Mouse (Mus musculus): ENCODE measurements at regions not wholly inside any gene's neighbourhood (a gene's known extent, or its start where the extent isn't known, plus 50 kb on each side); places are given as distances from the start of the nearest gene placed in this dataset.

- Histone ChIP-seq H3K36me3 (ENCODE audit: control insufficient read depth, insufficient read depth, low read length) (no peaks in the 10 kb centered on the region), H3K27ac (replicated peaks) (no peak overlapping the region), H3K9ac (ENCODE audit: low read length) (no peak overlapping the region), H3K4me1 (replicated peaks; ENCODE audit: control insufficient read depth, insufficient read depth) (no peaks in the 10 kb centered on the region; the same call in 1 of the 2 replicates), H3K9me3 (ENCODE audit: control insufficient read depth, low read length) (no peaks in the 10 kb centered on the region), H3K4me2 (replicated peaks; ENCODE audit: low read depth) (no peak overlapping the region), H3K27me3 (ENCODE audit: control insufficient read depth, insufficient read depth, low read length) (no peaks in the 10 kb centered on the region), H3K4me3 (ENCODE audit: low read depth, low read length) (no peak overlapping the region)
- TF ChIP-seq CTCF (IDR thresholded peaks at IDR 0.05; ENCODE audit: low read depth): no peak
- TF ChIP-seq EP300 (optimal IDR thresholded peaks at IDR 0.05): no peak
- 38% methylated on average over 3 of the region's 3 CpGs for WGBS
- no peak for ATAC-seq (ENCODE audit: low FRiP score, low TSS enrichment)
- DNase-seq (ENCODE audit: low spot score): no peak
Observed at GRCm38 (mm10) chr2:117747136-117747535, 364.5 kb upstream of the Thbs1 start.

DNA sequence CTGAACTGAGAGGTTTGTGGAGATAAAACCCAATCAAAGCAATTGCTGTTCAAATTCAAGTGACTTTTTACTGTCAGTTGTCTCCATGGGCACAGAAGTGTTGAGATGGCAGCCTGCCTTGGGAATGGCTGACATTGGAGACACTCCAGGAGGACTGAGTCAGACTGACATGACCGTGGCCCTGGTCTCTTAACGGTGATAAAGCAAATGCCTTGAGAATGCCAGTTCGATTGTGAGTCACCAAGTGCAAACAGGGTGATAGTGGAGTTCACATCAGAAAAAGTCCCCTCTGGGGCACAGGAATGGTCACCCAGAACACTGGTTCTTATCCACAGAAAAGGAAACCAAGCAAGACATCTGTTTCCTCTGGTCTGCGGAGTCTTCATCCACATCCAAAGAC is 362.8 kb upstream of the Thbs1 start:
- Histone ChIP-seq H3K4me1 (replicated peaks; ENCODE audit: control insufficient read depth, insufficient read depth) (no peaks in the 10 kb centered on the region; the same call in 1 of the 2 replicates), H3K9ac (ENCODE audit: low read length) (no peak overlapping the region), H3K4me3 (ENCODE audit: low read depth, low read length) (no peak overlapping the region), H3K4me2 (replicated peaks; ENCODE audit: low read depth) (no peak overlapping the region), H3K27ac (replicated peaks) (no peak overlapping the region), H3K27me3 (ENCODE audit: control insufficient read depth, insufficient read depth, low read length) (no peaks in the 10 kb centered on the region), H3K9me3 (ENCODE audit: control insufficient read depth, low read length) (no peaks in the 10 kb centered on the region), H3K36me3 (ENCODE audit: control insufficient read depth, insufficient read depth, low read length) (no peaks in the 10 kb centered on the region)
- ATAC-seq (ENCODE audit: low FRiP score, low TSS enrichment) (no peak), DNase-seq (ENCODE audit: low spot score) (no peak)
- WGBS: 58% methylated on average over 4 of the region's 4 CpGs
- no peak for TF ChIP-seq EP300 (optimal IDR thresholded peaks at IDR 0.05)
- no peak for TF ChIP-seq CTCF (IDR thresholded peaks at IDR 0.05; ENCODE audit: low read depth)

- ATAC-seq (ENCODE audit: low FRiP score, low TSS enrichment): no peak
- Histone ChIP-seq H3K27ac (replicated peaks) (no peak overlapping the region), H3K9me3 (ENCODE audit: control insufficient read depth, low read length) (no peaks in the 10 kb centered on the region), H3K9ac (ENCODE audit: low read length) (no peak overlapping the region), H3K27me3 (ENCODE audit: control insufficient read depth, insufficient read depth, low read length) (no peaks in the 10 kb centered on the region), H3K4me1 (replicated peaks; ENCODE audit: control insufficient read depth, insufficient read depth) (no peaks in the 10 kb centered on the region), H3K36me3 (ENCODE audit: control insufficient read depth, insufficient read depth, low read length) (no peaks in the 10 kb centered on the region), H3K4me3 (ENCODE audit: low read depth, low read length) (no peak overlapping the region), H3K4me2 (replicated peaks; ENCODE audit: low read depth) (no peak overlapping the region)
- WGBS: 33% methylated on average over 1 of the region's 1 CpGs
- TF ChIP-seq CTCF (IDR thresholded peaks at IDR 0.05; ENCODE audit: low read depth) (no peak), EP300 (optimal IDR thresholded peaks at IDR 0.05) (no peak)
- no peak for DNase-seq (ENCODE audit: low spot score)
Observed at GRCm38 (mm10) chr2:117759491-117760013, 352.1 kb upstream of the Thbs1 start.

- no peaks in the 10 kb centered on the region for H3K9me3 ChIP-seq (ENCODE audit: control insufficient read depth, low read length)
- H3K4me3 ChIP-seq (ENCODE audit: low read depth, low read length): no peak overlapping the region
- no peak overlapping the region for H3K27ac ChIP-seq (replicated peaks)
- DNase-seq (ENCODE audit: low spot score): no peak
- H3K4me1 ChIP-seq (replicated peaks; ENCODE audit: control insufficient read depth, insufficient read depth): no peaks in the 10 kb centered on the region
- H3K9ac ChIP-seq (ENCODE audit: low read length): no peak overlapping the region
- no peak for ATAC-seq (ENCODE audit: low FRiP score, low TSS enrichment)
- H3K4me2 ChIP-seq (replicated peaks; ENCODE audit: low read depth): no peak overlapping the region
- no peaks in the 10 kb centered on the region for H3K27me3 ChIP-seq (ENCODE audit: control insufficient read depth, insufficient read depth, low read length)
- TF ChIP-seq CTCF (IDR thresholded peaks at IDR 0.05; ENCODE audit: low read depth) (no peak), EP300 (optimal IDR thresholded peaks at IDR 0.05) (no peak)
- no peaks in the 10 kb centered on the region for H3K36me3 ChIP-seq (ENCODE audit: control insufficient read depth, insufficient read depth, low read length)
- WGBS: 23% methylated on average over 1 of the region's 1 CpGs
Observed at GRCm38 (mm10) chr2:117763631-117764030, 348.0 kb upstream of the Thbs1 start.

DNA sequence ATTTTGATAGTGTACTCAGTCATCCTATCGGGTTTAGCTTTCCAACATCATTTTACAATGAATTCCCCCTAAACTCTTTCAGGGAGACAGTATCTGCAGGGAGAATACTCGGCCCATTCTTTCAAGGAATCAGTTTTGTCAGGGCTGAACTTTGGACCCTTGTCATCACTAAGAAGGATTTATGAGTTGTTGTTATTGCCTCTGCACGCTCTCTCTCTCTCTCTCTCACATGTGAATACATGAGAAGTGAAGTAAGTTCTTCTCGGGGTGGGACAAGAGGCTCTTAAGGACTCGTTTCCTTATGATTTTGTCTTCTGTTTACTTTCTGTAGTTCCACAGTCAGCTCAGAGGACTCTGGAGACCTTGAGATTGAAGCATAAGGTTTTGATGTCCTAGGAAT is 346.1 kb upstream of the Thbs1 start:
- ATAC-seq (ENCODE audit: low FRiP score, low TSS enrichment): no peak
- 54% methylated on average over 5 of the region's 5 CpGs for WGBS
- Histone ChIP-seq H3K4me1 (replicated peaks; ENCODE audit: control insufficient read depth, insufficient read depth) (no peaks in the 10 kb centered on the region), H3K9me3 (ENCODE audit: control insufficient read depth, low read length) (no peaks in the 10 kb centered on the region), H3K9ac (ENCODE audit: low read length) (no peak overlapping the region), H3K27me3 (ENCODE audit: control insufficient read depth, insufficient read depth, low read length) (no peaks in the 10 kb centered on the region), H3K4me2 (replicated peaks; ENCODE audit: low read depth) (no peak overlapping the region), H3K4me3 (ENCODE audit: low read depth, low read length) (no peak overlapping the region), H3K36me3 (ENCODE audit: control insufficient read depth, insufficient read depth, low read length) (no peaks in the 10 kb centered on the region), H3K27ac (replicated peaks) (no peak overlapping the region)
- TF ChIP-seq EP300 (optimal IDR thresholded peaks at IDR 0.05): no peak
- no peak for TF ChIP-seq CTCF (IDR thresholded peaks at IDR 0.05; ENCODE audit: low read depth)
- DNase-seq (ENCODE audit: low spot score): no peak

DNA sequence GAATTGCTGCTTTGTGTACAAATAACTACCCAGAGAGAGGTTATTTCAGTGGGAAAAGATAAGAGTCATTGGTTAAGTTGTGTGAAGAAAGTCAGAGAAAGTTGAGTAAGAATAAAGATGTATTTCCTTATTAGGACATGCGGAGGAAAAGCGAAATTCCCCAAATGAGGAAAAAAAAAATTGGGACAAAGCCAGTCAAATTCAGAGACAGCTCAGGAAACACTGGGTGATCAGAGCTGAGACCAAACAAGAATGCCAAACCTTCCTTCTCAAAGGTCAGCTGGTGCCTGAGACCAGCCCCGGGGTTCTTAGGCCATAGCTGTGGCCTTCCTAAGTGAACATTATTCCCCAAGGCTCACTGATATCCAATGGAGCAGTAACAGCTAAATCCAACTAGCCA is 345.2 kb upstream of the Thbs1 start:
- Histone ChIP-seq H3K27ac (replicated peaks) (no peak overlapping the region), H3K4me3 (ENCODE audit: low read depth, low read length) (no peak overlapping the region), H3K9ac (ENCODE audit: low read length) (no peak overlapping the region), H3K36me3 (ENCODE audit: control insufficient read depth, insufficient read depth, low read length) (no peaks in the 10 kb centered on the region), H3K27me3 (ENCODE audit: control insufficient read depth, insufficient read depth, low read length) (no peaks in the 10 kb centered on the region), H3K4me1 (replicated peaks; ENCODE audit: control insufficient read depth, insufficient read depth) (no peaks in the 10 kb centered on the region), H3K9me3 (ENCODE audit: control insufficient read depth, low read length) (no peaks in the 10 kb centered on the region), H3K4me2 (replicated peaks; ENCODE audit: low read depth) (no peak overlapping the region)
- no peak for DNase-seq (ENCODE audit: low spot score)
- 78% methylated on average over 3 of the region's 3 CpGs for WGBS
- TF ChIP-seq EP300 (optimal IDR thresholded peaks at IDR 0.05) (no peak), CTCF (IDR thresholded peaks at IDR 0.05; ENCODE audit: low read depth) (no peak)
- ATAC-seq (ENCODE audit: low FRiP score, low TSS enrichment): no peak

Measured in stomach, postnatal 0 days (tissue).